Mouse (Mus musculus) heart, embryonic 12.5 days (tissue): Measurements from ENCODE around the gene Tsr3. TPM values are rescaled to one million over a fixed set of nuclear protein-coding genes. Genes with fewer than 3 reads are reported as not detected.
"Not testable (repeated sequence)": the region's sequence is repeated elsewhere in the genome, so short reads cannot be mapped to it uniquely, and the experiment has no call there.

Experiments used
- ATAC-seq: fragments of 200-750 bp; cut with Nextera tagmentation; 2 replicates; pipeline ENCODE4 v1.8.0; 2017; ENCODE audit warnings: moderate TSS enrichment, moderate library complexity; ENCODE audit not compliant: insufficient number of reproducible peaks, low FRiP score
- H3K27ac ChIP-seq: fragments of 300-500 bp; sonication (generic); 2 replicates; pipeline ENCODE4 v1.5.1; 2016; ENCODE audit warnings: mild to moderate bottlenecking, moderate library complexity; ENCODE audit not compliant: poor library complexity, severe bottlenecking
- H3K27me3 ChIP-seq: fragments of 300-500 bp; sonication (generic); replicated peaks from 2 replicates; pipeline ENCODE4 v1.6.1; 2016; ENCODE audit warnings: mild to moderate bottlenecking, moderate library complexity
- H3K36me3 ChIP-seq: fragments of 300-500 bp; sonication (generic); 2 replicates; pipeline ENCODE4 v1.6.1; 2016; ENCODE audit warnings: mild to moderate bottlenecking, moderate library complexity
- H3K4me1 ChIP-seq: fragments of 300-500 bp; sonication (generic); replicated peaks from 2 replicates; pipeline ENCODE4 v1.6.1; 2016; ENCODE audit warnings: mild to moderate bottlenecking
- H3K4me2 ChIP-seq: fragments of 300-500 bp; sonication (generic); 2 replicates; pipeline ENCODE4 v1.6.1; 2016; ENCODE audit warnings: mild to moderate bottlenecking, moderate library complexity
- H3K4me3 ChIP-seq: fragments of 300-500 bp; sonication (generic); 2 replicates; pipeline ENCODE4 v1.5.1; 2016; ENCODE audit warnings: mild to moderate bottlenecking
- H3K9ac ChIP-seq: fragments of 300-500 bp; sonication (generic); 2 replicates; pipeline ENCODE4 v1.6.1; 2016; ENCODE audit warnings: mild to moderate bottlenecking, moderate library complexity
- H3K9me3 ChIP-seq: fragments of 300-500 bp; sonication (generic); replicated peaks from 2 replicates; pipeline ENCODE4 v1.6.1; 2016; ENCODE audit warnings: mild to moderate bottlenecking, moderate library complexity
- WGBS: fragments of 180-500 bp; shearing (Covaris S2); methylation state at CpG from one replicate; pipeline ENCODE4 v1.1.7; 2016; 5-methylcytosine and 5-hydroxymethylcytosine counted together
- polyA plus RNA-seq: library from polyadenylated mRNA; unstranded; fragments of >200 nt; fragmentation: Nextera tagmentation; extraction: Ambion mirVana; gene quantifications from 2 replicates; pipeline ENCODE4 v1.2.1, GENCODE M21; 2016

The Tsr3 gene
- polyA plus RNA-seq, 1 experiment from 2014 or later = 34.1 TPM

- not testable (repeated sequence) for H3K9me3 ChIP-seq, H3K27me3 ChIP-seq
- WGBS = 11% methylated on average over 16 of the region's 28 CpGs
- ATAC-seq = peak; percentile 84
- H3K9ac ChIP-seq = peak overlapping the region; percentile 28; the same call in 1 of the 2 replicates
- peak overlapping the region; percentile 92 for H3K4me2 ChIP-seq
- peak overlapping the region; percentile 56 for H3K4me3 ChIP-seq
- H3K36me3 ChIP-seq = peaks cover 34% of the 10 kb centered on the region
- peaks cover 16% of the 10 kb centered on the region for H3K4me1 ChIP-seq
- peak overlapping the region; percentile 76 for H3K27ac ChIP-seq
These were observed 17.4 kb upstream of the Tsr3 start for GRCm38 (mm10) chr17:25222504-25222940.

GRCm38 (mm10) chr17:25222951-25223601 lies 16.9 kb upstream of the Tsr3 start:
- Histone ChIP-seq H3K27me3 (no peaks in the 10 kb centered on the region), H3K9me3 (no peaks in the 10 kb centered on the region), H3K4me3 (peak overlapping the region; percentile 56), H3K4me2 (peak overlapping the region; percentile 92), H3K9ac (peak overlapping the region; percentile 28; the same call in 1 of the 2 replicates), H3K4me1 (peaks cover 16% of the 10 kb centered on the region), H3K36me3 (peaks cover 31% of the 10 kb centered on the region), H3K27ac (peak overlapping the region; percentile 76)
- 41% methylated on average over 6 of the region's 6 CpGs for WGBS
- peak; percentile 70 for ATAC-seq

GRCm38 (mm10) chr17:25224586-25225222 lies 15.3 kb upstream of the Tsr3 start:
- no peaks in the 10 kb centered on the region for H3K9me3 ChIP-seq
- no peak for ATAC-seq
- no peaks in the 10 kb centered on the region for H3K27me3 ChIP-seq
- peaks cover 16% of the 10 kb centered on the region for H3K4me1 ChIP-seq
- H3K4me3 ChIP-seq = peak overlapping the region; percentile 7; the same call in 1 of the 2 replicates
- no peak overlapping the region for H3K9ac ChIP-seq
- peaks cover 24% of the 10 kb centered on the region for H3K36me3 ChIP-seq
- WGBS = 82% methylated on average over 7 of the region's 7 CpGs
- peak overlapping the region; percentile 37 for H3K4me2 ChIP-seq
- H3K27ac ChIP-seq = peak overlapping the region; percentile 10; the same call in 1 of the 2 replicates

GRCm38 (mm10) chr17:25225659-25226058 lies 14.3 kb upstream of the Tsr3 start:
- H3K27me3 ChIP-seq = no peaks in the 10 kb centered on the region
- H3K4me2 ChIP-seq = no peak overlapping the region

GRCm38 (mm10) chr17:25227991-25228390 lies 12.0 kb upstream of the Tsr3 start:
- no peak for ATAC-seq
- Histone ChIP-seq H3K27ac (no peak overlapping the region), H3K4me1 (no peaks in the 10 kb centered on the region), H3K4me2 (no peak overlapping the region), H3K4me3 (no peak overlapping the region), H3K27me3 (no peaks in the 10 kb centered on the region), H3K36me3 (peaks cover 41% of the 10 kb centered on the region), H3K9ac (no peak overlapping the region), H3K9me3 (no peaks in the 10 kb centered on the region)
- 89% methylated on average over 5 of the region's 5 CpGs for WGBS

More at GRCm38 (mm10) chr17:25225659-25226058, 14.3 kb upstream of the Tsr3 start:
- WGBS = 78% methylated on average over 4 of the region's 4 CpGs
- no peak overlapping the region for H3K27ac ChIP-seq
- no peak overlapping the region for H3K9ac ChIP-seq
- ATAC-seq = no peak
- no peaks in the 10 kb centered on the region for H3K9me3 ChIP-seq
- peaks cover 31% of the 10 kb centered on the region for H3K36me3 ChIP-seq
- H3K4me1 ChIP-seq = peaks cover 16% of the 10 kb centered on the region
- H3K4me3 ChIP-seq = no peak overlapping the region

- not testable (repeated sequence) for ATAC-seq, H3K27me3 ChIP-seq, H3K27ac ChIP-seq, H3K9ac ChIP-seq, H3K4me2 ChIP-seq, H3K4me1 ChIP-seq, H3K4me3 ChIP-seq, H3K9me3 ChIP-seq
- WGBS = 80% methylated on average over 17 of the region's 17 CpGs
- peaks cover 49% of the 10 kb centered on the region for H3K36me3 ChIP-seq
These were observed 9.8 kb upstream of the Tsr3 start for GRCm38 (mm10) chr17:25230014-25230655.

- H3K27me3 ChIP-seq = no peaks in the 10 kb centered on the region
- H3K4me3 ChIP-seq = no peak overlapping the region
- no peak overlapping the region for H3K4me2 ChIP-seq
- H3K9ac ChIP-seq = no peak overlapping the region
- ATAC-seq = no peak
- WGBS = 86% methylated on average over 3 of the region's 3 CpGs
- H3K36me3 ChIP-seq = peaks cover 52% of the 10 kb centered on the region
- no peaks in the 10 kb centered on the region for H3K9me3 ChIP-seq
- H3K27ac ChIP-seq = no peak overlapping the region
- H3K4me1 ChIP-seq = no peaks in the 10 kb centered on the region
These were observed 9.3 kb upstream of the Tsr3 start for GRCm38 (mm10) chr17:25230700-25231099.

- peaks cover 50% of the 10 kb centered on the region for H3K36me3 ChIP-seq
- WGBS = 90% methylated on average over 6 of the region's 11 CpGs
- H3K9ac ChIP-seq, H3K27me3 ChIP-seq, H3K9me3 ChIP-seq, ATAC-seq, H3K27ac ChIP-seq, H3K4me1 ChIP-seq, H3K4me3 ChIP-seq, H3K4me2 ChIP-seq: not testable (repeated sequence)
These were observed 8.3 kb upstream of the Tsr3 start for GRCm38 (mm10) chr17:25231621-25232020.

GRCm38 (mm10) chr17:25235635-25236034 lies 4.3 kb upstream of the Tsr3 start:
- H3K4me1 ChIP-seq = peaks cover 9% of the 10 kb centered on the region
- 80% methylated on average over 9 of the region's 9 CpGs for WGBS
- H3K27ac ChIP-seq = no peak overlapping the region
- no peaks in the 10 kb centered on the region for H3K9me3 ChIP-seq
- no peak for ATAC-seq
- no peaks in the 10 kb centered on the region for H3K27me3 ChIP-seq
- H3K4me2 ChIP-seq = no peak overlapping the region
- H3K4me3 ChIP-seq = no peak overlapping the region
- no peak overlapping the region for H3K9ac ChIP-seq
- peaks cover 31% of the 10 kb centered on the region for H3K36me3 ChIP-seq

GRCm38 (mm10) chr17:25243131-25243780 lies 3.3 kb downstream of the Tsr3 start:
- H3K9me3 ChIP-seq = no peaks in the 10 kb centered on the region
- H3K36me3 ChIP-seq = peaks cover 34% of the 10 kb centered on the region
- H3K4me2 ChIP-seq = no peak overlapping the region
- ATAC-seq = no peak
- no peak overlapping the region for H3K4me3 ChIP-seq
- 88% methylated on average over 11 of the region's 11 CpGs for WGBS
- no peak overlapping the region for H3K27ac ChIP-seq
- H3K9ac ChIP-seq = no peak overlapping the region
- H3K27me3 ChIP-seq = peaks cover 15% of the 10 kb centered on the region
- peaks cover 20% of the 10 kb centered on the region for H3K4me1 ChIP-seq

- H3K4me2 ChIP-seq = no peak overlapping the region
- H3K4me1 ChIP-seq = peaks cover 16% of the 10 kb centered on the region
- no peak overlapping the region for H3K4me3 ChIP-seq
- WGBS = 80% methylated on average over 16 of the region's 16 CpGs
- no peak overlapping the region for H3K9ac ChIP-seq
- H3K36me3 ChIP-seq = peaks cover 34% of the 10 kb centered on the region
- no peak overlapping the region for H3K27ac ChIP-seq
- no peak for ATAC-seq
- no peaks in the 10 kb centered on the region for H3K9me3 ChIP-seq
- peaks cover 25% of the 10 kb centered on the region for H3K27me3 ChIP-seq
These were observed 4.3 kb downstream of the Tsr3 start for GRCm38 (mm10) chr17:25244239-25244638.
